Mouse (Mus musculus): Measurements from ENCODE around the gene Tent5b.

Gene Tent5b

DNA sequence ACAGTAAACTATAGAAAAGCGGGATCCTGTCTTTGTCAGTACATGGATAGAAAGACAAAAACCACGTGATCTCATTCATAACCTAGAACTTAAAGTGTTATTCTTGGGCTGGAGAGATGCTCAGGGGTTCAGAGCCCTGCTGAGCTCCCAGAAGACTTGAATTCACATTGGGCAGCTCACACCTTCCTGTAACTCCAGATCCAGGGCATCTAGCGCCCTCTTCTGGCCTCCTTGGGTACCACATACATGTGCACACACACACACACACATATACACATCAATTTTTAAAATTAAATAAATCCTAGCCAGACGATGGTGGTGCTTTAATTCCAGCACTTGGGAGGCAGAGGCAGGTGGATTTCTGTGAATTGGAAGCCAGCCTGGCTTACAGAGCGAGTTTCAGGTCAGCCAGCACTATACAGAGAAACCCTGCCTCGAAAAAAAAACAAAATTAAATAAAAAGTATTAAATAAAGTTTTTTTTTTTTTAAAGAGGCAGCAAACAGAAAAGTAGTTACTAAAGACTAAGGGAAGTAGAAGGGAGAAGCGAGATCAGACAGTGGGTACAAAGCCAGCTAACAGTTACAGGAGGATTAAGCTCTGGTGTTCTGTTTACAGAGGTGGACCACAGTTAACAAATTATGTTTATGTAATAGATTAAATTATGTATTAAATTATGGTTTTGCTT, 8.7 kb upstream of the Tent5b start:
- DNase-seq (ENCODE audit: low spot score): no peak

GRCm38 (mm10) chr4:133473833-133474232, 6.1 kb upstream of the Tent5b start:
- no peak for DNase-seq (ENCODE audit: low spot score)

- no peak for DNase-seq (ENCODE audit: low spot score)
Observed at GRCm38 (mm10) chr4:133480185-133480537, 229 bp downstream of the Tent5b start.

DNA sequence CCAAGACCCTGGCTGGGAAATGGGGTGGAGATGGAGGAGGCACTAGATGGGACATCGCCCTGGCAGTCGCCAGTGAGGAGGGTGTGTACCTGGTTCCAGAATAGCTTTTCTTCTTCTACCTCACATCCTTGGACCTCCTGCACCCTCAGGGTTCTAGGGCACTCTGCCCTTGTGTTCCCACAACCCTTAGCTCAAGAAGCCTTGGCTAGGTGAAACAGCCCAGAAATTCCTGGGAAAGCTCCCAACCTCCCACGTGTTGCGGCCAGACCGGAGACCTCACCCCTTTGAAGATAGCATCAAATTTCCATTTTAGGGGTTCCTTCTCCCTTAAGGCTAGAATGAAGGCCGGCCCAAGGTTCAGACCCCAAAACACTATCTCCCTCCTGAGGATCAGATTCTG, 822 bp downstream of the Tent5b start:
- DNase-seq (ENCODE audit: low spot score): no peak

DNA sequence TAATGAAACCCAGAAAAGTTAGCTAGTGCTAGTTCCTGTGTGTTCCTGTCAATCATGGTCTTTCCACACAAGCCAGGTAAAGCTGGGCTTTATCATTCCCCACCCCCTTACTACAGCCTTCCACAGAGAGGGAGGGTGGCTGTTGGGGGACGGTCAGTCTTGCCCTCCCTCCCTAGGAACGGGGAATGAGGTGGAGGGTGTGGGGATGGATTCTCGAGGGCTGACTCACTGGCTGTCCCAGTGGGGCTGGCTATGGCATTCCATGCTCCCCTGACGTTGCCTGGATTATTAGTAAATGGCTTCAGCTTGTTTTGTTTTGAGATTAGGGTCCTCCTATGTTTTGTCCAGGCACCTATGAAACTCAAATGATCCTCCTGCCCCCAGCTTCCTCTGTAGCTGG, 1.6 kb downstream of the Tent5b start:
- no peak for DNase-seq (ENCODE audit: low spot score)

- DNase-seq (ENCODE audit: low spot score): no peak
Observed at GRCm38 (mm10) chr4:133482479-133482878, 2.5 kb downstream of the Tent5b start.

DNA sequence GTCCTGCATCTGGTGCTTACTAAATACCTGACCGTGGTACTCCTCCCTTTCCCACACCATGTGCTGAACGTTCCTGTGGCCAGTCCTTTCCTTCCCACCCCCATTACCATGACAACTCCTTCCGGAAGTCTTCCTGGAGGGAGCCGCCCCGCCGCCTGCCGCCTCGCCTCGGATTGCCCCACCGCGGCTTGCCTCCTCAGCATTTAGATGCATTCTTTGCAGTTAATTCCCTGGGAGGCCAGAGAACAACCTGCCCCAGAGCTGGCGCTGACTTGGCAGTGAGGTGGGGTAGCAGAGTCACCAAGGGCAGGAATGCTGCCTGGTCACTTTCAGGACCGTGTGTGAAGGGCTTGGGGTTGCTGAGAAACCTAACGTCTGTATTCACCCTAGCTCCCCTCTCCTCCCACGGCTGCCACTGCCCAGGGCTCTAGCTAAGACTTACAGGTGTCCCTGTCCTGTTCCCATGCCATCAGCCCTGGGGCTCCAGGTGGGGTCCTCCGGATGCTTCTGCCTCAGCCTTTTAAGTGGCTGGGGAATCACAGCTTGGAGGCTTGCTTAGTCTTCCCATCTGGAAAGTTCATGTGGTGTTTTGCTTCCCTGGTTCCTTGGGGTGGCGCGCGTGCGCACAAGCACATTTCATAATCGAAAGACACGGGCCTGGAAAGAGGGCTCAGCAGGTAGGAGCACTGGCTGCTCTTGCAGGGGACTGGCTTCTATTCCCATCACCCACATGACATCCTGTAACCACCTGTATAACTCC, 4.5 kb downstream of the Tent5b start:
- no peak for DNase-seq (ENCODE audit: low spot score)

DNA sequence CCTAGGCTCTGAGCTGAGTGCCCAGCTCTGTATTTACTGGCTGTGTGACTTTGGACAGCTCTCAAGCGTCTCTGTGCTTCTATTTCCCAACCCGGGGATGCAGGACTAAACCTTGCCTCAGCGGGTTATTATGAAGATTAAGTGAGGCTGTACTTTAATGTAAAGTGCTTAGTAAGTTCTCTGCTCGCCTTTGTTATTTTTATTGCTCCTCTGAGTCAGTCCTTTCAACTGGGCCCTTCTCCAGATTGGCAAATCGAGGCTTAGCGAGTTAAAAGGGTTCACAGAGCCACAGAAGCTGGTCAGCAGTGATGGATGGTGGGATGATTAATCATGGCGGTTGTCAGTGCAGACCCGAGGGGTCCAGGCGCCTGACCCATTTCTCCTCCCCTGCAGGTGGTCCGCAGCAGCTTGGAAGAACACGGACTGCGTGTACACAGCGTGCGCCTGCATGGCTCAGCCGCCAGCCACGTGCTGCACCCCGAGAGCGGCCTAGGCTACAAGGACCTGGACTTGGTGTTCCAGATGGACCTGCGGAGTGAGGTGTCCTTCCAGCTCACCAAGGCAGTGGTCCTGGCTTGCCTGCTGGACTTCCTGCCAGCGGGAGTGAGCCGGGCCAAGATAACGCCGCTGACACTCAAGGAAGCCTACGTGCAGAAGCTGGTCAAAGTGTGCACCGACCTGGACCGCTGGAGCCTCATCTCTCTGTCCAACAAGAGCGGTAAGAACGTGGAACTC, 5.9 kb downstream of the Tent5b start:
- no peak for DNase-seq (ENCODE audit: low spot score)

GRCm38 (mm10) chr4:133486673-133487357, 6.9 kb downstream of the Tent5b start:
- DNase-seq (ENCODE audit: low spot score): no peak

- no peak for DNase-seq (ENCODE audit: low spot score)
Observed at GRCm38 (mm10) chr4:133488619-133489392, 8.9 kb downstream of the Tent5b start.

- DNase-seq (ENCODE audit: low spot score): no peak
Observed at GRCm38 (mm10) chr4:133489489-133490245, 9.7 kb downstream of the Tent5b start.

DNA sequence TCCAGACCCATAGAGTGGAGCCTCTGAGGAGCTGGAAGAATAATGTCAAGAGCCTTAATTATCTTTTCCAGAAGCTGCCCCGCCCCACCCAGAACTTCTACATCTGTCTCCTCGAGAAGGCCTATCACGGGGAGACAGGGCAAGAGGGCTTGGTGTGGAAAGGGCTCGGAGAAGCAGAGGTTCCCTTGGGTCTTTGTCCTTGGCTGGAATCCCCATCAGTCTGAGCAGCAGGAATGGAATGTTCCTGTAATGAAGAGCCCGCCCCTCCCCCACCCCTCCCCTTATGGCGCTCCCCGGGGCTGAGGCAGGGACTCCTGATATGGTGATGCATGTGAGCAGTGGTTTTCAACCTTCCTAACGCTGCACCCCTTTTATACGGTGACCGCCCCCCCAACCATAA, 11.9 kb downstream of the Tent5b start:
- no peak for DNase-seq (ENCODE audit: low spot score)

DNA sequence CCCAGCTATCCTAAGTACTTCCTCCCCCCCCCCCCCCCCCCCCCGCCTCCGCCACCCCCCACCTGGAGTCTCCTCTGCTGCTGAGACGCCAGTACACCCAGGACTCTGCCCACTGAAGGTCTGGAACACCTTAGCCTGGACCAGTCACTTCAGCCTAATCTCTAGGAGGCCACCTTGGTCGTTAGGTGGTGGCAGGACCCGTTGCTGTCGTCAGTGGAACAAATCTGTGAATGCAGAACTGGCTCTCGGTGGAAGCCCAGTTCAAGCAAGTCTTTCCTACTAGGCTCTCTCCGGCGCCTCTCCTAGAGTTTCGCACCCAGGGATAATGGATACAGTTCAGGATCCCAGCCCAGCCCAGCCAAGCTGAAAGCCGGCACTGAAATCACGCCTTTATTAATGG, 14.0 kb downstream of the Tent5b start:
- no peak for DNase-seq (ENCODE audit: low spot score)

- DNase-seq (ENCODE audit: low spot score): peak; percentile 85
Observed at GRCm38 (mm10) chr4:133494432-133494831, 14.5 kb downstream of the Tent5b start.

DNA sequence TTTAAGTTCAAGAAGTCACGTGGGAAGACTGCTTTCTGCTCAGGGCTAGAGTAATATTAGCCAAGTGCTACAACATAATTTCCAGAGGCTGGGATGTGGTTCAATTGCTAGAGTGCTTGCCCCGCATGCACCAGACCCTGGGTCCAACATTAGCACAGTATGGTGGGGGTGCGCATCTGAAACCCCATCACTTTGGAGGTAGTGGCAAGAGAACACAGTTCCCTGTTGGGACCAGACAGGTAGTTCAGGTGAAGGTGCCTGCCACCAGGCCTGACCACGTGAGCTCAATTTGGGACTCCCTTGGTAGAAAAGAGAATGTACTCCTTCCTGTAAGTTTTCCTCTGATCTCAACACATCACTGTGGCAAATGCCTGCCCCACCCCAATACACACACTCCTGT, 14.9 kb downstream of the Tent5b start:
- DNase-seq (ENCODE audit: low spot score): no peak

- no peak for DNase-seq (ENCODE audit: low spot score)
Observed at GRCm38 (mm10) chr4:133495711-133496110, 15.8 kb downstream of the Tent5b start.

- DNase-seq (ENCODE audit: low spot score): no peak
Observed at GRCm38 (mm10) chr4:133496738-133497445, 17.0 kb downstream of the Tent5b start.

DNA sequence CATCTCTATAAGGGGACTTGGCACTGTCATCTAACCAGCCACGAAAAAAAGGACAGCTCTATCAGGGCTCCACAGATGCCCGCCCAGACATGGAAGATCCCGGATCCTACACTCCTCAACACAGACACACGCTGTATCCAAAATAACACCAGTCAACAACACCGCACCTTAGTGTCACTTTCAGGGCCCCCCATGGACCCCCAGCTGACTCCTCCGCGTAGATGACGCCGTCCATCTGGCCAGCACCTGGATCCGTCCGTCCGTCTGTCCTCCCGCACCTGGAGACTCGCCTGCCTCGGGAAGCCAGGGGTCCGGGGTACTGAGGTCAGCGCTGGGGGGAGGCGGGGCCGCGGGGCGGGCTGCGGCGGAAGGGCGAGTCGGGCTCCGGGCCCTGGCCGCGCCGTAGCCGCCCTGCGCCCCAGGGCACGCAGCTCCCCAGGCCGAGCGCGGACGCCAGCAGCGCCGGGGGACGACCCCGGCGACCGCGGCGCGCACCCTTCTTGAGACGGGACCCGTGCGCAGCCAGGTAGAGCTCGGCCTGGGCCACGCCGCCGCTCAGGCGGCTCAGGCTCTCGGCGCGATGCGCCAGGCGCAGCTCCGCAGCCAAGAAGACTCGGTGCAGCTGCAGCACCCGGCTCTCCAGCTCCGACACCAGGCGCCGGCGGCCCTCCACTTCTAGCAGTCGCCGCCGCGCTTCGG, 17.7 kb downstream of the Tent5b start:
- DNase-seq (ENCODE audit: low spot score): no peak

DNA sequence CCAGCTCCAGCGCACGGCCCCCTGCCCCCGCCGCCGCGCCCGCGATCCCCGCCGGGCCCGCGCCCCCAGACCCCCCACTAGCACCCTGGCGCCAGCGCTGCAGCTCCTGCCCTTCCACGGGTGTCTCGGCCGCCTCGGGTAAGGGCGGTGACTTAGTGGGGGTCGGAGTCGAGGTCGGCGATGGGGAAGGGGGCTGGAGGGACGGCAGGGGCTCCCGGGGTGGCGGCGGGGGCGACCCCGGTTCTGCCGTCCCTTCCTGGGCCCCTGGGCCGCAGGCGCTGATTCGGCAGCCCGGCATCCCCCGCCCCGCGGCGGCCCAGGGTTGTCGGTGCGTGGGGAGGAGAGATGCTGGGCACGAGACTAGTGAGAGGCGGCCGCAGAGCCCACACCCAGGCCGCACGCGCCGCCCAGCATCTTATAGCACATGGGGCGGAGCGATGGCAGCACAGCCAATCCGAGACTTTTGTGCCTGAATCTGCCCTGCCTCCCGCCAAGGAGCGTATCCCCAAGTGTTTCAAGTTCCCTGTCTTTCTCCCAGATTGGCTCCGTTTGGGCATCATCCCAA, 18.3 kb downstream of the Tent5b start, which contains the start of gene Trnp1:
TSS of gene Trnp1 (minus strand) at position 391 of the 565 bp plus-strand sequence.
- no peak for DNase-seq (ENCODE audit: low spot score)
